Mouse (Mus musculus): ENCODE results near the gene Lhx2. TPM values are rescaled to one million over a fixed set of nuclear protein-coding genes. Genes with fewer than 3 reads are reported as not detected.

The Lhx2 gene
- polyA plus RNA-seq, 1 experiment from 2014 or later: 102 TPM

GRCm38 (mm10) chr2:38366222-38366621 lies 27.1 kb downstream of the Lhx2 start:
- no peak overlapping the region for H3K4me3 ChIP-seq (ENCODE audit: low read depth, low read length)
- no peak overlapping the region for H3K4me2 ChIP-seq (ENCODE audit: low read length)
- DNase-seq (ENCODE audit: low spot score) (no peak), ATAC-seq (no peak)
- H3K27me3 ChIP-seq (replicated peaks; ENCODE audit: control insufficient read depth, insufficient read depth, low read length): no peaks in the 10 kb centered on the region
- H3K36me3 ChIP-seq (ENCODE audit: control insufficient read depth, insufficient read depth, low read length): peaks cover 88% of the 10 kb centered on the region
- H3K9ac ChIP-seq (ENCODE audit: low read length): no peak overlapping the region
- peak overlapping the region; percentile 52 for H3K27ac ChIP-seq (ENCODE audit: low read depth, low read length)
- no peaks in the 10 kb centered on the region for H3K9me3 ChIP-seq (replicated peaks; ENCODE audit: control insufficient read depth, low read length)
- WGBS: 60% methylated on average over 7 of the region's 7 CpGs
- peaks cover 9% of the 10 kb centered on the region; the same call in 1 of the 2 replicates for H3K4me1 ChIP-seq (ENCODE audit: control insufficient read depth, insufficient read depth, low read length)

GRCm38 (mm10) chr2:38367023-38367422 lies 27.9 kb downstream of the Lhx2 start:
- ATAC-seq: peak; percentile 13; the same call in 1 of the 2 replicates
- Histone ChIP-seq H3K4me3 (ENCODE audit: low read depth, low read length) (no peak overlapping the region), H3K4me1 (ENCODE audit: control insufficient read depth, insufficient read depth, low read length) (peaks cover 9% of the 10 kb centered on the region; the same call in 1 of the 2 replicates), H3K9me3 (replicated peaks; ENCODE audit: control insufficient read depth, low read length) (no peaks in the 10 kb centered on the region), H3K27me3 (replicated peaks; ENCODE audit: control insufficient read depth, insufficient read depth, low read length) (no peaks in the 10 kb centered on the region), H3K27ac (ENCODE audit: low read depth, low read length) (peak overlapping the region; percentile 60; the same call in 1 of the 2 replicates), H3K9ac (ENCODE audit: low read length) (peak overlapping the region; percentile 25; the same call in 1 of the 2 replicates), H3K4me2 (ENCODE audit: low read length) (0 out of 2 replicates have a peak overlapping the region, but pooled peaks have one; percentile 7), H3K36me3 (ENCODE audit: control insufficient read depth, insufficient read depth, low read length) (peaks cover 80% of the 10 kb centered on the region)
- 30% methylated on average over 9 of the region's 9 CpGs for WGBS
- no peak for DNase-seq (ENCODE audit: low spot score)

GRCm38 (mm10) chr2:38367852-38368251 lies 28.8 kb downstream of the Lhx2 start:
- DNase-seq (ENCODE audit: low spot score) (no peak), ATAC-seq (no peak)
- peak overlapping the region; percentile 60; the same call in 1 of the 2 replicates for H3K27ac ChIP-seq (ENCODE audit: low read depth, low read length)
- H3K36me3 ChIP-seq (ENCODE audit: control insufficient read depth, insufficient read depth, low read length): peaks cover 72% of the 10 kb centered on the region
- peaks cover 9% of the 10 kb centered on the region; the same call in 1 of the 2 replicates for H3K4me1 ChIP-seq (ENCODE audit: control insufficient read depth, insufficient read depth, low read length)
- WGBS: 70% methylated on average over 5 of the region's 5 CpGs
- no peak overlapping the region for H3K9ac ChIP-seq (ENCODE audit: low read length)
- H3K27me3 ChIP-seq (replicated peaks; ENCODE audit: control insufficient read depth, insufficient read depth, low read length): no peaks in the 10 kb centered on the region
- H3K4me3 ChIP-seq (ENCODE audit: low read depth, low read length): no peak overlapping the region
- no peak overlapping the region for H3K4me2 ChIP-seq (ENCODE audit: low read length)
- no peaks in the 10 kb centered on the region for H3K9me3 ChIP-seq (replicated peaks; ENCODE audit: control insufficient read depth, low read length)

- DNase-seq (ENCODE audit: low spot score) (no peak), ATAC-seq (0 out of 2 replicates have a peak, but pooled peaks have one; percentile 18)
- 46% methylated on average over 31 of the region's 31 CpGs for WGBS
- peaks cover 62% of the 10 kb centered on the region for H3K36me3 ChIP-seq (ENCODE audit: control insufficient read depth, insufficient read depth, low read length)
- H3K9me3 ChIP-seq (replicated peaks; ENCODE audit: control insufficient read depth, low read length): no peaks in the 10 kb centered on the region
- H3K4me1 ChIP-seq (ENCODE audit: control insufficient read depth, insufficient read depth, low read length): peaks cover 9% of the 10 kb centered on the region; the same call in 1 of the 2 replicates
- no peak overlapping the region for H3K4me2 ChIP-seq (ENCODE audit: low read length)
- no peak overlapping the region for H3K4me3 ChIP-seq (ENCODE audit: low read depth, low read length)
- peak overlapping the region; percentile 58; the same call in 1 of the 2 replicates for H3K27ac ChIP-seq (ENCODE audit: low read depth, low read length)
- no peak overlapping the region for H3K9ac ChIP-seq (ENCODE audit: low read length)
- H3K27me3 ChIP-seq (replicated peaks; ENCODE audit: control insufficient read depth, insufficient read depth, low read length): no peaks in the 10 kb centered on the region
Measured at GRCm38 (mm10) chr2:38368746-38369330, 29.8 kb downstream of the Lhx2 start.

- ATAC-seq (peak; percentile 66), DNase-seq (ENCODE audit: low spot score) (peak; percentile 75)
- H3K4me1 ChIP-seq (ENCODE audit: control insufficient read depth, insufficient read depth, low read length): 0 out of 2 replicates have a peak, but pooled peaks cover 5% of the 10 kb centered on the region
- no peaks in the 10 kb centered on the region for H3K9me3 ChIP-seq (replicated peaks; ENCODE audit: control insufficient read depth, low read length)
- peak overlapping the region; percentile 40 for H3K4me2 ChIP-seq (ENCODE audit: low read length)
- peaks cover 5% of the 10 kb centered on the region for H3K36me3 ChIP-seq (ENCODE audit: control insufficient read depth, insufficient read depth, low read length)
- H3K27me3 ChIP-seq (replicated peaks; ENCODE audit: control insufficient read depth, insufficient read depth, low read length): 0 out of 2 replicates have a peak, but pooled peaks cover 5% of the 10 kb centered on the region
- H3K4me3 ChIP-seq (ENCODE audit: low read depth, low read length): no peak overlapping the region
- no peak overlapping the region; the same call in 1 of the 2 replicates for H3K27ac ChIP-seq (ENCODE audit: low read depth, low read length)
- WGBS: 3% methylated on average over 19 of the region's 20 CpGs
- 0 out of 2 replicates have a peak overlapping the region, but pooled peaks have one; percentile 32 for H3K9ac ChIP-seq (ENCODE audit: low read length)
Measured at GRCm38 (mm10) chr2:38375606-38376304, 36.7 kb downstream of the Lhx2 start.

GRCm38 (mm10) chr2:38377254-38377653 lies 38.2 kb downstream of the Lhx2 start:
- no peak overlapping the region for H3K4me2 ChIP-seq (ENCODE audit: low read length)
- no peaks in the 10 kb centered on the region for H3K9me3 ChIP-seq (replicated peaks; ENCODE audit: control insufficient read depth, low read length)
- no peak overlapping the region for H3K27ac ChIP-seq (ENCODE audit: low read depth, low read length)
- 0 out of 2 replicates have a peak, but pooled peaks cover 5% of the 10 kb centered on the region for H3K4me1 ChIP-seq (ENCODE audit: control insufficient read depth, insufficient read depth, low read length)
- 0 out of 2 replicates have a peak, but pooled peaks cover 5% of the 10 kb centered on the region for H3K27me3 ChIP-seq (replicated peaks; ENCODE audit: control insufficient read depth, insufficient read depth, low read length)
- ATAC-seq (no peak), DNase-seq (ENCODE audit: low spot score) (no peak)
- WGBS: 83% methylated on average over 7 of the region's 7 CpGs
- H3K36me3 ChIP-seq (ENCODE audit: control insufficient read depth, insufficient read depth, low read length): no peaks in the 10 kb centered on the region
- no peak overlapping the region for H3K9ac ChIP-seq (ENCODE audit: low read length)
- no peak overlapping the region for H3K4me3 ChIP-seq (ENCODE audit: low read depth, low read length)

- DNase-seq (ENCODE audit: low spot score): no peak
- 0 out of 2 replicates have a peak, but pooled peaks cover 5% of the 10 kb centered on the region for H3K4me1 ChIP-seq (ENCODE audit: control insufficient read depth, insufficient read depth, low read length)
- 0 out of 2 replicates have a peak, but pooled peaks cover 5% of the 10 kb centered on the region for H3K27me3 ChIP-seq (replicated peaks; ENCODE audit: control insufficient read depth, insufficient read depth, low read length)
- no peak for ATAC-seq
- H3K4me2 ChIP-seq (ENCODE audit: low read length): no peak overlapping the region
- H3K27ac ChIP-seq (ENCODE audit: low read depth, low read length): no peak overlapping the region
- H3K4me3 ChIP-seq (ENCODE audit: low read depth, low read length): no peak overlapping the region
- H3K9me3 ChIP-seq (replicated peaks; ENCODE audit: control insufficient read depth, low read length): no peaks in the 10 kb centered on the region
- 34% methylated on average over 5 of the region's 5 CpGs for WGBS
- no peak overlapping the region for H3K9ac ChIP-seq (ENCODE audit: low read length)
- no peaks in the 10 kb centered on the region for H3K36me3 ChIP-seq (ENCODE audit: control insufficient read depth, insufficient read depth, low read length)
Measured at GRCm38 (mm10) chr2:38378346-38378745, 39.3 kb downstream of the Lhx2 start.

GRCm38 (mm10) chr2:38378849-38379545 lies 39.9 kb downstream of the Lhx2 start:
- H3K27me3 ChIP-seq (replicated peaks; ENCODE audit: control insufficient read depth, insufficient read depth, low read length): 0 out of 2 replicates have a peak, but pooled peaks cover 5% of the 10 kb centered on the region
- H3K4me1 ChIP-seq (ENCODE audit: control insufficient read depth, insufficient read depth, low read length): 0 out of 2 replicates have a peak, but pooled peaks cover 5% of the 10 kb centered on the region
- peak overlapping the region; percentile 10; the same call in 1 of the 2 replicates for H3K4me3 ChIP-seq (ENCODE audit: low read depth, low read length)
- ATAC-seq (no peak), DNase-seq (ENCODE audit: low spot score) (no peak)
- no peaks in the 10 kb centered on the region for H3K36me3 ChIP-seq (ENCODE audit: control insufficient read depth, insufficient read depth, low read length)
- WGBS: 10% methylated on average over 29 of the region's 29 CpGs
- peak overlapping the region; percentile 37 for H3K4me2 ChIP-seq (ENCODE audit: low read length)
- H3K9me3 ChIP-seq (replicated peaks; ENCODE audit: control insufficient read depth, low read length): no peaks in the 10 kb centered on the region
- no peak overlapping the region for H3K27ac ChIP-seq (ENCODE audit: low read depth, low read length)
- peak overlapping the region; percentile 43 for H3K9ac ChIP-seq (ENCODE audit: low read length)

All from forebrain, embryonic 14.5 days (tissue).